Mouse (Mus musculus): ENCODE data around the gene 4930507D05Rik.

DNA sequence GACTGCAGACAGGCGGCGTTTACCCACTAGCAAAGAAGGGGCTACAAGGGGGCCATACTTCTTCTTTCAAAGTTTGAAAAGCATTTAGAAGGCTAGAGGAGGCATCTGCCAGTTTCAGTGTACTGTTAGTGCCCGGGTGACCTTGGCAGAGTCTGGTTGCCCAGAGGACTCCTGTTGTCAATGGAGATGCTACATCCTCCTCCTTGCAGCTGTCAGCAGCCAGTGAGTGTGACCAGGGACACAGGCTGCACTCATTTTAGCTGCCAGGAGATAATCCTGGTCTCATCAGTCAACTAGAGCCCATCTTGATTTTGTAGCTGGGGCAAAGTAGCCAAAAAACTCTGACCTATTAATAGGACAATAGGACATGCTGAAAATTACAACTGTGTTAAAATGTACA, 28.2 kb upstream of the 4930507D05Rik start:
- TF ChIP-seq CTCF (conservative IDR thresholded peaks at IDR 0.05; ENCODE audit: low read length) (no peak), POU5F1 (IDR thresholded peaks at IDR 0.05; ENCODE audit: borderline replicate concordance, low read length) (no peak), NANOG (IDR thresholded peaks at IDR 0.05; ENCODE audit: borderline replicate concordance, low read length) (no peak)

Data from E14TG2a.4 (cell line).